Mouse (Mus musculus) myocyte (in vitro differentiated cells): ENCODE measurements around the gene Eif4g3. TPM values are rescaled to one million over a fixed set of nuclear protein-coding genes. Genes with fewer than 3 reads are reported as not detected.

ENCODE experiments used
- H3K27me3 ChIP-seq: one replicate; pipeline ENCODE4 v1.6.1; 2011; ENCODE audit not compliant: control insufficient read depth, insufficient read depth, insufficient read length
- H3K36me3 ChIP-seq: one replicate; pipeline ENCODE4 v1.6.1; 2011; ENCODE audit not compliant: control insufficient read depth, insufficient read depth
- H3K4me2 ChIP-seq: one replicate; pipeline ENCODE4 v1.6.1; 2011; ENCODE audit warnings: low read depth, control low read depth
- H3K4me3 ChIP-seq: one replicate; pipeline ENCODE4 v1.5.1; 2011; ENCODE audit warnings: mild to moderate bottlenecking, control low read depth, moderate library complexity
- H3K79me2 ChIP-seq: one replicate; pipeline ENCODE4 v1.6.1; 2011; ENCODE audit not compliant: control insufficient read depth, insufficient read depth
- H3ac ChIP-seq: one replicate; pipeline ENCODE4 v1.6.1; 2011; ENCODE audit not compliant: control insufficient read depth, insufficient read length
- CEBPB ChIP-seq: IDR thresholded peaks from 2 replicates; pipeline ENCODE4 v1.6.1; 2011; ENCODE audit warnings: mild to moderate bottlenecking, moderate library complexity; ENCODE audit not compliant: poor library complexity, insufficient read depth, severe bottlenecking
- E2F4 ChIP-seq: IDR thresholded peaks from one replicate; pipeline ENCODE4 v1.6.1; 2011; ENCODE audit warnings: mild to moderate bottlenecking, control low read depth, moderate library complexity; ENCODE audit not compliant: insufficient read depth
- MAX ChIP-seq: IDR thresholded peaks from one replicate; pipeline ENCODE4 v1.6.1; 2011; ENCODE audit warnings: low read depth, mild to moderate bottlenecking, control low read depth
- MYOD1 ChIP-seq, 3 experiments: IDR thresholded peaks; one replicate each; pipeline ENCODE4 v1.6.1; 2011; ENCODE audit warnings: control low read depth in 2 of 3, low read depth in 2 of 3, mild to moderate bottlenecking in 2 of 3, moderate library complexity in 1 of 3; ENCODE audit not compliant: insufficient read length in 2 of 3, control insufficient read depth in 1 of 3
- MYOG ChIP-seq, 3 experiments: IDR thresholded peaks; one replicate each; pipeline ENCODE4 v1.6.1; 2011; ENCODE audit warnings: control low read depth in 2 of 3, low read depth in 2 of 3, mild to moderate bottlenecking in 2 of 3; ENCODE audit not compliant: insufficient read length in 2 of 3, control insufficient read depth in 1 of 3, insufficient read depth in 1 of 3
- POLR2A ChIP-seq: IDR thresholded peaks from one replicate; pipeline ENCODE4 v1.6.1; 2011; ENCODE audit warnings: low read depth, mild to moderate bottlenecking, control low read depth, moderate library complexity; ENCODE audit not compliant: insufficient read length
- POLR2AphosphoS2 ChIP-seq: IDR thresholded peaks from one replicate; pipeline ENCODE4 v1.6.1; 2011; ENCODE audit warnings: low read depth, control low read depth; ENCODE audit not compliant: insufficient read length
- REST ChIP-seq: IDR thresholded peaks from one replicate; pipeline ENCODE4 v1.6.1; 2011; ENCODE audit warnings: mild to moderate bottlenecking, control low read depth, moderate library complexity; ENCODE audit not compliant: insufficient read depth, insufficient read length
- SRF ChIP-seq: IDR thresholded peaks from one replicate; pipeline ENCODE4 v1.6.1; 2011; ENCODE audit warnings: low read depth; ENCODE audit not compliant: control insufficient read depth, insufficient read length
- TCF12 ChIP-seq: IDR thresholded peaks from one replicate; pipeline ENCODE4 v1.6.1; 2011; ENCODE audit warnings: mild to moderate bottlenecking, control low read depth; ENCODE audit not compliant: poor library complexity, insufficient read depth, severe bottlenecking
- TCF3 ChIP-seq: IDR thresholded peaks from one replicate; pipeline ENCODE4 v1.6.1; 2011; ENCODE audit warnings: low read depth, control low read depth; ENCODE audit not compliant: insufficient read length
- USF1 ChIP-seq: IDR thresholded peaks from one replicate; pipeline ENCODE4 v1.6.1; 2011; ENCODE audit warnings: low read depth, mild to moderate bottlenecking, control low read depth, moderate library complexity
- polyA plus RNA-seq: library from polyadenylated mRNA; unstranded; fragments of >200 nt; fragmentation: generic; extraction: Trizol; gene quantifications from one replicate; pipeline ENCODE4 v1.2.1, GENCODE M21; 2012; ENCODE audit warnings: missing spikeins

The Eif4g3 gene
- polyA plus RNA-seq, 1 experiment: 32.9 TPM

- no peaks in the 10 kb centered on the region for H3K36me3 ChIP-seq
- no peak overlapping the region for H3K4me3 ChIP-seq
- peaks cover 42% of the 10 kb centered on the region for H3K79me2 ChIP-seq
- no peak overlapping the region for H3K4me2 ChIP-seq
- no peak for TF ChIP-seq POLR2AphosphoS2
- TF ChIP-seq SRF: no peak
- no peak for TF ChIP-seq E2F4
- TF ChIP-seq CEBPB: no peak
- TF ChIP-seq TCF3: no peak
- TF ChIP-seq MAX: no peak
- TF ChIP-seq TCF12: no peak
- no peak for TF ChIP-seq MYOD1 (IDR thresholded peaks at IDR 0.05; ENCODE audit: control insufficient read depth in 1 of 3, insufficient read length in 2 of 3, low read depth in 2 of 3)
- TF ChIP-seq MYOG (IDR thresholded peaks at IDR 0.05; ENCODE audit: control insufficient read depth in 1 of 3, insufficient read depth in 1 of 3, insufficient read length in 2 of 3, low read depth in 2 of 3): no peak
- no peak for TF ChIP-seq REST
- no peak for TF ChIP-seq POLR2A
- TF ChIP-seq USF1: no peak
- no peak overlapping the region for H3ac ChIP-seq
- no peaks in the 10 kb centered on the region for H3K27me3 ChIP-seq
These were observed 25.2 kb downstream of the Eif4g3 start for GRCm38 (mm10) chr4:138018011-138018410.

DNA sequence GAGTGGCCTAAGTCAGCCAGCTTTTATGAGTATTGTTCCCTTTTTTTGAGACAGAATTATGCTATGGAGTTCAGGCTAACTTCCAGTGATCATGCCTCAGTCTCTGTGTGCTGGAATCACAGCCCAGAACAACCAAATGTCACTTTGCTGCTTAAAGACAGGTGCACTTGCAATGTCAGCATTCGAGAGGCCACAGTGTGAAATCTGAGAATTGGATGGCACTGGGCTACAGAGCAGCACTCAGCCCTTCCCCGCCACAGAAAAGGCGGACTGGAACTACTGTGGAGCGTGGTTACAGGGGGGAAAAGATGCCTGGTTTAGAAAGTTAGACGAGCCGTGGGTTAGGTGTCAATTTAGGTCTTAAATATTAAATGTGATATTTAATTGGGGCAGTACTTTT lies 27.4 kb downstream of the Eif4g3 start:
- Histone ChIP-seq H3K27me3 (no peaks in the 10 kb centered on the region), H3ac (no peak overlapping the region), H3K79me2 (peaks cover 48% of the 10 kb centered on the region), H3K4me2 (no peak overlapping the region), H3K36me3 (no peaks in the 10 kb centered on the region), H3K4me3 (no peak overlapping the region)
- TF ChIP-seq REST (no peak), MYOD1 (IDR thresholded peaks at IDR 0.05; ENCODE audit: control insufficient read depth in 1 of 3, insufficient read length in 2 of 3, low read depth in 2 of 3) (peak in 2 of 3 experiments; percentile 44 to 45)

- Histone ChIP-seq H3ac (no peak overlapping the region), H3K79me2 (peaks cover 44% of the 10 kb centered on the region), H3K4me3 (no peak overlapping the region), H3K4me2 (no peak overlapping the region), H3K27me3 (no peaks in the 10 kb centered on the region), H3K36me3 (no peaks in the 10 kb centered on the region)
- no peak for TF ChIP-seq USF1
- no peak for TF ChIP-seq POLR2AphosphoS2
- no peak for TF ChIP-seq MYOD1 (IDR thresholded peaks at IDR 0.05; ENCODE audit: control insufficient read depth in 1 of 3, insufficient read length in 2 of 3, low read depth in 2 of 3)
- TF ChIP-seq CEBPB: no peak
- TF ChIP-seq MAX: no peak
- no peak for TF ChIP-seq REST
- no peak for TF ChIP-seq E2F4
- TF ChIP-seq MYOG (IDR thresholded peaks at IDR 0.05; ENCODE audit: control insufficient read depth in 1 of 3, insufficient read depth in 1 of 3, insufficient read length in 2 of 3, low read depth in 2 of 3): no peak
- TF ChIP-seq POLR2A: no peak
- TF ChIP-seq TCF3: no peak
- TF ChIP-seq SRF: no peak
- TF ChIP-seq TCF12: no peak
These were observed 28.8 kb downstream of the Eif4g3 start for GRCm38 (mm10) chr4:138021651-138022050.

GRCm38 (mm10) chr4:138022761-138023160 lies 29.9 kb downstream of the Eif4g3 start:
- Histone ChIP-seq H3ac (no peak overlapping the region), H3K4me2 (no peak overlapping the region), H3K79me2 (peaks cover 39% of the 10 kb centered on the region), H3K27me3 (no peaks in the 10 kb centered on the region), H3K36me3 (no peaks in the 10 kb centered on the region), H3K4me3 (no peak overlapping the region)
- TF ChIP-seq REST: no peak
- TF ChIP-seq TCF12: no peak
- no peak for TF ChIP-seq MYOG (IDR thresholded peaks at IDR 0.05; ENCODE audit: control insufficient read depth in 1 of 3, insufficient read depth in 1 of 3, insufficient read length in 2 of 3, low read depth in 2 of 3)
- TF ChIP-seq CEBPB: no peak
- no peak for TF ChIP-seq POLR2A
- no peak for TF ChIP-seq SRF
- TF ChIP-seq USF1: no peak
- no peak for TF ChIP-seq TCF3

DNA sequence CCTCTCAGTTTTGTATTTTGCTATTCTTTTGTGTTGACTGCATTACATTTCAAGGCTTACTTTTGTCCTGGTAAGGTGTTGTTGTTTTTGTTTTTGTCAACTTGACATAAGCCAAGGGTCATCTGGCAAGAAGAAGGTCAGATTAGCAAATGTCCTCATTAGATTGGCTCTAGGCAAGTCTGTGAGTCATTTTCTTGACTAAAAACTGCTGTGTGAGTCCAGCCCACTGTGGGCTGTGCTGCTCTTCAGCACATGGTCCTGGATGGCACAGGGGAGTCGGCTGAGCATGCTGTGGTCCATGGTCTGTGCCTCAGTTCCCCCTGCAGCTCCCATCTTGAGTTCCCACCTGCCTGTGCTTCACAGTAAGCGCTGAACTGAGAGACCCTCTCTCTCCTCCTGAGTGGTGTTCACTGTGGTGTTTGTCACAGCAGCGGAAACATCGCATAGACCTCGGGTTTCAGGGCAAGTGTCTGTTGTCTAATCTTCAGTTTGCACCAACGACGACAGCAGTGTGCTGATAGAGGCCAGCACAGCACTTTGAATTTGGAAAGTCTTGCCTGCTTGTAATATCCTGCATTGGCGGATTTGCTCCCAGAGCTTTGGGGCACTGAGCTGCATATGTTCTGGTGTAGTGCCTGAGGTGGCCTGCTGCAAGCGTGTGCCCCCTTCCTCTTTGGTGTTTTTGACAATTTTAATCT lies 30.7 kb downstream of the Eif4g3 start:
- Histone ChIP-seq H3K27me3 (no peaks in the 10 kb centered on the region), H3ac (no peak overlapping the region), H3K79me2 (peaks cover 34% of the 10 kb centered on the region), H3K36me3 (no peaks in the 10 kb centered on the region), H3K4me3 (no peak overlapping the region), H3K4me2 (no peak overlapping the region)
- no peak for TF ChIP-seq MYOD1 (IDR thresholded peaks at IDR 0.05; ENCODE audit: control insufficient read depth in 1 of 3, insufficient read length in 2 of 3, low read depth in 2 of 3)
- no peak for TF ChIP-seq POLR2A
- TF ChIP-seq REST: no peak
- TF ChIP-seq USF1: no peak
- TF ChIP-seq POLR2AphosphoS2: no peak
- TF ChIP-seq E2F4: no peak
- TF ChIP-seq TCF3: no peak
